In genomic region chr3:27938381-27939323, GRCm38 (mm10) we compare ENCODE assay signal across 8 mouse cellular contexts. TPM values are rescaled to one million over a fixed set of nuclear protein-coding genes. Genes with fewer than 3 reads are reported as not detected.
DNase-seq lines count a peak whose midpoint lies in the region; ATAC-seq and TF ChIP-seq lines count a peak whose summit lies in the region.

Gene Pld1 (plus strand): TSS chr3:27938695.

- peak within 1 kb of the TSS; percentile 84 for H3K4me3 ChIP-seq in E14TG2a.4 (replicated peaks; ENCODE audit: low read length)
- peak within 1 kb of the TSS; percentile 47 for H3K4me3 ChIP-seq in forebrain, embryonic 15.5 days
- H3K4me3 ChIP-seq in heart, postnatal 0 days (ENCODE audit: low read depth, low read length), result peak within 1 kb of the TSS; percentile 75
- H3K4me3 ChIP-seq in liver, embryonic 15.5 days (replicated peaks), result peak within 1 kb of the TSS; percentile 61

- H3K9ac ChIP-seq in forebrain, embryonic 15.5 days (replicated peaks), result peak within 1 kb of the TSS; percentile 43
- H3K9ac ChIP-seq in heart, postnatal 0 days (replicated peaks; ENCODE audit: low read depth, low read length), result peak within 1 kb of the TSS; percentile 79
- H3K9ac ChIP-seq in liver, embryonic 15.5 days, result peak within 1 kb of the TSS; percentile 54; the same call in 1 of the 2 replicates

- H3K36me3 ChIP-seq in E14TG2a.4 (ENCODE audit: insufficient read depth, low read length), result no peaks in the 10 kb centered on the region
- no peaks in the 10 kb centered on the region for H3K36me3 ChIP-seq in forebrain, embryonic 15.5 days
- H3K36me3 ChIP-seq in heart, postnatal 0 days (replicated peaks; ENCODE audit: control insufficient read depth, insufficient read depth, low read length), result no peaks in the 10 kb centered on the region
- no peaks in the 10 kb centered on the region for H3K36me3 ChIP-seq in liver, embryonic 15.5 days (replicated peaks)

- H3K4me1 ChIP-seq in E14TG2a.4 (replicated peaks; ENCODE audit: low read depth, low read length), result peaks cover 48% of the 10 kb centered on the region
- H3K4me1 ChIP-seq in forebrain, embryonic 15.5 days, result peaks cover 13% of the 10 kb centered on the region
- peaks cover 19% of the 10 kb centered on the region for H3K4me1 ChIP-seq in heart, postnatal 0 days (ENCODE audit: control insufficient read depth, insufficient read depth)
- H3K4me1 ChIP-seq in liver, embryonic 15.5 days (replicated peaks), result peaks cover 18% of the 10 kb centered on the region

- peak within 1 kb of the TSS; percentile 100 for H3K4me2 ChIP-seq in forebrain, embryonic 15.5 days (replicated peaks)
- peak within 1 kb of the TSS; percentile 94 for H3K4me2 ChIP-seq in heart, postnatal 0 days (ENCODE audit: low read depth, low read length)
- H3K4me2 ChIP-seq in liver, embryonic 15.5 days, result peak within 1 kb of the TSS; percentile 69

- peak; percentile 12 for DNase-seq in cerebellum, adult 11 months
- peak; percentile 67 for DNase-seq in heart, postnatal 0 days (ENCODE audit: low spot score)
- DNase-seq in kidney, postnatal 4 days, result peak; percentile 83 to 89
- DNase-seq in neural tube, embryonic 10.5 days (ENCODE audit: extremely low spot score, low spot score), result peak; percentile 71
- DNase-seq in testis, postnatal 10 days (ENCODE audit: low spot score), result peak; percentile 81

- TF ChIP-seq EP300 in heart, postnatal 0 days (IDR thresholded peaks at IDR 0.05; ENCODE audit: low read depth), result 0 out of 2 replicates have a peak, but pooled peaks have one; percentile 18

- H3K27me3 ChIP-seq in E14TG2a.4 (ENCODE audit: insufficient read depth, low read length), result peaks cover 26% of the 10 kb centered on the region
- peaks cover 10% of the 10 kb centered on the region; the same call in 1 of the 2 replicates for H3K27me3 ChIP-seq in forebrain, embryonic 15.5 days
- H3K27me3 ChIP-seq in heart, postnatal 0 days (ENCODE audit: control insufficient read depth, insufficient read depth, low read length), result no peaks in the 10 kb centered on the region
- peaks cover 13% of the 10 kb centered on the region; the same call in 1 of the 2 replicates for H3K27me3 ChIP-seq in liver, embryonic 15.5 days

- no peak for TF ChIP-seq CTCF in E14TG2a.4 (conservative IDR thresholded peaks at IDR 0.05; ENCODE audit: low read length)
- no peak for TF ChIP-seq CTCF in heart, postnatal 0 days (IDR thresholded peaks at IDR 0.05; ENCODE audit: low read depth)

- peak; percentile 84 for ATAC-seq in forebrain, embryonic 15.5 days (replicated peaks)
- ATAC-seq in heart, postnatal 0 days (ENCODE audit: insufficient read depth, low read depth), result peak; percentile 89
- ATAC-seq in liver, embryonic 15.5 days (ENCODE audit: insufficient read depth), result peak; percentile 66

- under 1% methylated on average over 63 of the region's 68 CpGs for WGBS in forebrain, embryonic 15.5 days
- WGBS in heart, postnatal 0 days, result under 1% methylated on average over 66 of the region's 68 CpGs
- 1% methylated on average over 63 of the region's 68 CpGs for WGBS in liver, embryonic 15.5 days (ENCODE audit: insufficient replicate concordance)

- no peaks in the 10 kb centered on the region for H3K9me3 ChIP-seq in E14TG2a.4 (ENCODE audit: low read length)
- H3K9me3 ChIP-seq in forebrain, embryonic 15.5 days, result no peaks in the 10 kb centered on the region
- no peaks in the 10 kb centered on the region for H3K9me3 ChIP-seq in heart, postnatal 0 days (replicated peaks; ENCODE audit: control insufficient read depth, low read length)
- no peaks in the 10 kb centered on the region for H3K9me3 ChIP-seq in liver, embryonic 15.5 days (replicated peaks)

- H3K27ac ChIP-seq in forebrain, embryonic 15.5 days (replicated peaks), result no peak within 1 kb of the TSS
- peak within 1 kb of the TSS; percentile 89 for H3K27ac ChIP-seq in heart, postnatal 0 days (ENCODE audit: low read depth)
- peak within 1 kb of the TSS; percentile 74 for H3K27ac ChIP-seq in liver, embryonic 15.5 days (replicated peaks)

RNA-seq across cellular contexts. Expression of gene Pld1, which starts in this region (rescaled TPM):
- 2.1 and 2.2 TPM in 2 replicates for polyA plus RNA-seq in forebrain, embryonic 15.5 days (2015; fragmentation: Nextera tagmentation; extraction: Ambion mirVana)
- total RNA-seq in heart, postnatal 0 days (2014; rRNA removed; ENCODE audit: low replicate concordance), result 7.6 and 16.7 TPM in 2 replicates
- polyA plus RNA-seq in heart, postnatal 0 days (2015; fragmentation: Nextera tagmentation; extraction: Ambion mirVana), result 5.0 and 5.7 TPM in 2 replicates
- 4.7 and 5.6 TPM in 2 replicates for polyA plus RNA-seq in liver, embryonic 15.5 days (2015; fragmentation: Nextera tagmentation; extraction: Ambion mirVana)

Comparison
In these comparisons a context has a peak if more than half of its experiments do, and no peak if none do; other contexts are left out.
1. DNase-seq: peak in every context shown above with its lines; median percentile 86 in kidney, postnatal 4 days; 81 in testis, postnatal 10 days; 71 in neural tube, embryonic 10.5 days; 67 in heart, postnatal 0 days; 12 in cerebellum, adult 11 months.